Mouse (Mus musculus) hindbrain, embryonic 10.5 days (tissue): ENCODE data around the gene Rngtt. TPM values are rescaled to one million over a fixed set of nuclear protein-coding genes. Genes with fewer than 3 reads are reported as not detected.

Experiments used
- DNase-seq: peaks from one replicate; pipeline ENCODE4 v3.0.0-alpha.2; 2017; ENCODE audit warnings: low spot score
- H3K27ac ChIP-seq: fragments of 300-500 bp; sonication (generic); 2 replicates; pipeline ENCODE4 v1.5.1; 2016; ENCODE audit warnings: mild to moderate bottlenecking, moderate library complexity
- H3K27me3 ChIP-seq: fragments of 300-500 bp; sonication (generic); 2 replicates; pipeline ENCODE4 v1.6.1; 2016; ENCODE audit warnings: mild to moderate bottlenecking; ENCODE audit not compliant: poor library complexity, insufficient read depth, severe bottlenecking
- H3K36me3 ChIP-seq: fragments of 300-500 bp; sonication (generic); 2 replicates; pipeline ENCODE4 v1.6.1; 2016; ENCODE audit warnings: mild to moderate bottlenecking, moderate library complexity
- H3K4me1 ChIP-seq: fragments of 300-500 bp; sonication (generic); replicated peaks from 2 replicates; pipeline ENCODE4 v1.6.1; 2016; ENCODE audit warnings: mild to moderate bottlenecking
- H3K4me3 ChIP-seq: fragments of 300-500 bp; sonication (generic); 2 replicates; pipeline ENCODE4 v1.5.1; 2016; ENCODE audit warnings: mild to moderate bottlenecking, moderate library complexity
- H3K9me3 ChIP-seq: fragments of 300-500 bp; sonication (generic); 2 replicates; pipeline ENCODE4 v1.6.1; 2016; ENCODE audit warnings: mild to moderate bottlenecking, moderate library complexity
- WGBS: fragments of 180-500 bp; shearing (Covaris S2); methylation state at CpG from one replicate; pipeline ENCODE4 v1.1.7; 2016; 5-methylcytosine and 5-hydroxymethylcytosine counted together
- polyA plus RNA-seq: library from polyadenylated mRNA; unstranded; fragments of >200 nt; fragmentation: Nextera tagmentation; extraction: Ambion mirVana; gene quantifications from 2 replicates; pipeline ENCODE4 v1.2.1, GENCODE M21; 2016

Gene Rngtt
- polyA plus RNA-seq, 1 experiment from 2014 or later: 29.4 TPM

DNA sequence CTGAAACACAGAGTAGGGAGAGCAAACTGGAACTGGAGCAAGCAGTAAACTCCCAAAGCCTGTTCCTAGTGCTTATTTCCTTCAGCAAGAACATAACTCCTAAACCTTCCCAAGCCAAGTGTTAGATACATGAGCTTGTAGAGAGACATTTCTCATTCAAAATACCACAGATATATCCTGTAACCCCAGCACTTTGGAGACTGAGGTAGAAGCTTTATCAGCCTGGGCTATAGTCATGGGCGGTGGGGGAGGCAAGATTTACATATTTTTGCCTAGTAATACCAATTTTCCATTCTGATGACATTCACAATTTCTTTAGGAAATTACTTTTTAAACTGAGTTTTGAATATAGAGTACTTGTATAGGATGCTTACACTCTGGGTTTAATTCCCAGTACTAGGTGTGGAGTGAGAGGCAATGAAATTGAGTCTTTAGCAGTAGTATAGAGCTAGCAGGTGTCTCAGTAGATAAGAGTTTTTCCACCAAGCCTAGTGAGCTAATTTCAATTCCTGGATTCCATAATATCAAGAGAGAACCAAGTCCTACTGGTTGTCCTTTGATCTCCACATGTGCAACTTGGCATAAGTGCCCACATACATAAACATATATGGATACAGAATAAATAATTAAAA lies 160.7 kb downstream of the Rngtt start:
- WGBS: 97% methylated on average over 1 of the region's 1 CpGs
- Histone ChIP-seq H3K4me3 (no peak overlapping the region), H3K36me3 (peaks cover 2% of the 10 kb centered on the region; the same call in 1 of the 2 replicates), H3K27ac (no peak overlapping the region), H3K4me1 (no peaks in the 10 kb centered on the region), H3K9me3 (no peaks in the 10 kb centered on the region), H3K27me3 (no peaks in the 10 kb centered on the region)
- no peak for DNase-seq

DNA sequence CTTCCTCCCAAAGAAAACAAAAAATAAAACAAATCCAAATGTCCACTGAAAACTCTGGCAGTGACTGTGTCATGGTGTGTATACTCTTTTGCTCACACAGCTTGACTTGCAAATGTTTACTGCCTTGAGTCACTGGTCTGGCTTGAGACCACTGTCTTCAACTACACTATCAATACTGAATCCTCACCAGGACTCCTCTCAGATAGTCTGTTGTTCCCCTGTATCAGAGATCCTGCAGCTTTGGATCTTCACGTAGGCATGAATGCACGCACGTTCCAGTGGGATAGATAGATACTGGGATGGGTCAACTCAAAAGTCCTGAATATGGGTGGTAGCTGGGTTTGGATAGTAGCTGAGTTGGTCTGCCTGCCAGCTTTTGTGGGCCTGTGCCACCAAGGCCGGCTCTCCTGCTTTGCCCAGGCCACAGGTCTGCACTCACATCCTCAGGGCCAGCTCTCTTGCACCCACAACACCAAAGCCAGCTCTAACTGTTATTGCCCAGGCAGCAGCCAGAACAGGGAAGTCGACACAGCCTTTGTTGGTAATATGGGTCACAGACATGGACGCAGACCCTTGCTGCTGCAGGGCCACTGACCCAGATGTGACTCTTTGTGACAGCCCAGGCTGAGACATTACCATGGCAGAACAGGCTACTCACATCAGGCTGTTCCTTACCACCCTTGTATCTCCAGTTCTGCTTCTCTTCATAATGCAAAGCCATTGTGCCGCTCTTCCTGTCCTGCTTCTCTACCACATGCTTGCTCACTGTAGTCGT lies 168.1 kb downstream of the Rngtt start:
- H3K4me3 ChIP-seq: no peak overlapping the region
- H3K27ac ChIP-seq: no peak overlapping the region
- no peaks in the 10 kb centered on the region for H3K27me3 ChIP-seq
- H3K4me1 ChIP-seq: peaks cover 5% of the 10 kb centered on the region; the same call in 1 of the 2 replicates
- DNase-seq: no peak
- H3K36me3 ChIP-seq: no peaks in the 10 kb centered on the region
- H3K9me3 ChIP-seq: no peaks in the 10 kb centered on the region
- WGBS: 90% methylated on average over 8 of the region's 8 CpGs

GRCm38 (mm10) chr4:33481721-33482120 lies 171.6 kb downstream of the Rngtt start:
- Histone ChIP-seq H3K9me3 (no peaks in the 10 kb centered on the region), H3K36me3 (no peaks in the 10 kb centered on the region), H3K27me3 (no peaks in the 10 kb centered on the region), H3K4me3 (no peak overlapping the region), H3K4me1 (peaks cover 5% of the 10 kb centered on the region; the same call in 1 of the 2 replicates), H3K27ac (no peak overlapping the region)
- no peak for DNase-seq

DNA sequence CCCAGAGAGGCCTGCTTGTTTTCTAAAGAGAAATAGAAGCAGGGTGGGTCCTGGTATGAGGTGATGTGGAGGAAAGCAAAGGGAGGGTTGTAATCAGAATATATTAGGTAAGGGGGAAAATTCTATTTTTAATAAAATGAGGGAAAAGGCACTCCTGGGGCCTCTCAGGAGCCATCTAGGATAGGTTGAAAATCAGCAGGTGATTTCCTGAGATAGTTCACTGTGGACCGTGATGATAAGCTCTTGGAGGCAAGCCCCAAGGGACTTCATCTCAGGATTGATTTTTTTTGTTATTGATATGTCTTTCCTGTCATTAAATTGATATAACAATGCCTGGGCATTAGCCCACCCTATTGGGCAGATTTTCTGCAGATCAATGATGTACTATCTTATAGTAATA lies 175.9 kb downstream of the Rngtt start:
- no peaks in the 10 kb centered on the region for H3K36me3 ChIP-seq
- H3K4me3 ChIP-seq: no peak overlapping the region
- peaks cover 5% of the 10 kb centered on the region; the same call in 1 of the 2 replicates for H3K4me1 ChIP-seq
- H3K27me3 ChIP-seq: no peaks in the 10 kb centered on the region
- H3K9me3 ChIP-seq: no peaks in the 10 kb centered on the region
- no peak for DNase-seq
- WGBS: 70% methylated on average over 1 of the region's 1 CpGs
- no peak overlapping the region for H3K27ac ChIP-seq

DNA sequence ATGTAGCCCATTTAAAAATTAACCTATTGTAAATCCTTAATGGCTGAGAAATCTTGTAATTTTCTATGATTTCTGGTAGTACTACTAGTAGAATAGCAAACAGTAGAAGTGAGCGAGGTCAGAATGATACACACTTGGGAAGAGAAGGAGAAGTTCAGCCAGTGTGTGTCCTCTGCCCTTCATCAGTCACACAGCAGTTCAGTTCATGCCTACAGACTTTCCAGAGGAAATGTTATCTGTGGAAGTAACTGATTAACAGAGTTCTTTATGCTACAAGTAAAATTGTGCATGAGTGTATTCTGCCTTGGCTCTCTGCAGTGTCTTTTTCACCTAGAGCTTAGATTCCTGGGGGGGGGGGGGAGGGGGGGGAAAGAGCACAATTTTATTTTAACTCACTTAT lies 181.0 kb downstream of the Rngtt start:
- 84% methylated on average over 1 of the region's 1 CpGs for WGBS
- no peaks in the 10 kb centered on the region for H3K27me3 ChIP-seq
- H3K4me1 ChIP-seq: no peaks in the 10 kb centered on the region

DNA sequence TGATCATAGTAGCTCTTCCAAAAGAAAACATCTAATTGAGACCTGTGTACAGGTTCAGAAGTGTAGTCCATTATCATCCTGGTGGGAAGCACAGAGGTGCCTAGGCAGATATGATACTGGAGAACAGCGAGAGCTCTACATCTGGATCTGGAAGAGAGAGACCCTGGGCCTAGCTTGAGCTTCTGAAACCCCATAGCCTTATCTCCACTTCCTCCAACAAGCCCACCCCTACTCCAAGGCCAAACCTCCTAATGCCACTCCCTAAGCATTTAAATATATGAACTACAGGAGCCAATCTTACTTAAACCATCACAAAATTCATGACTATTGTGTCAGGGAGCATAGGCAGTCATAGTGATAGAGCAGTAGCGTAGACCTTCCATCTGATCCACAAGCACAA lies 184.3 kb downstream of the Rngtt start:
- Histone ChIP-seq H3K9me3 (no peaks in the 10 kb centered on the region), H3K27me3 (no peaks in the 10 kb centered on the region), H3K4me1 (peaks cover 29% of the 10 kb centered on the region), H3K36me3 (0 out of 2 replicates have a peak, but pooled peaks cover 6% of the 10 kb centered on the region), H3K4me3 (no peak overlapping the region), H3K27ac (no peak overlapping the region)
- WGBS: 97% methylated on average over 2 of the region's 2 CpGs
- no peak for DNase-seq

More for the DNA sequence above, 181.0 kb downstream of the Rngtt start:
- no peak for DNase-seq
- no peaks in the 10 kb centered on the region for H3K9me3 ChIP-seq
- H3K4me3 ChIP-seq: no peak overlapping the region
- 0 out of 2 replicates have a peak, but pooled peaks cover 6% of the 10 kb centered on the region for H3K36me3 ChIP-seq
- H3K27ac ChIP-seq: no peak overlapping the region

DNA sequence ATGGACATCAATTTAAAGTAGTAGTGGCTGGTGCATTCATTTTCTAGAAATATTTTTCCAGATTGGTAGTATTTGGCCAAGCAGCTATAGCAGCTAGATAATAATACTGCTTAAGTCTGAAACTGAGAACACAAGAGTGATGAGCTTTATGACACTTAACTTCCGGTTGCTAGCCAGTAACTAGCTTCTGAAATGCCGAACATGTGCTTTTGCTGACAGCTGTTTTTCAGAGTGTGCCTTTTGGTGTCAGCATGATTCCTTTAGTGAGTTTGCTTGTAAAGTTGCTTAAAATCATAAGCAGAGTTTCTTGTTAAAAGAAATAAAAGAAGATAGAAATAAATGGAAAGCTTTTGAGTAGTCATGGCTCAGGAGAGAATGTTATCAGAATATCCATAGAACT lies 186.9 kb downstream of the Rngtt start:
- no peak for DNase-seq
- H3K9me3 ChIP-seq: no peaks in the 10 kb centered on the region
- H3K36me3 ChIP-seq: peaks cover 17% of the 10 kb centered on the region
- whole genome bisulfite sequencing: 51% methylated on average over 2 of the region's 2 CpGs
- no peaks in the 10 kb centered on the region for H3K27me3 ChIP-seq
- peaks cover 45% of the 10 kb centered on the region for H3K4me1 ChIP-seq
- no peak overlapping the region; the same call in 1 of the 2 replicates for H3K27ac ChIP-seq
- H3K4me3 ChIP-seq: no peak overlapping the region

DNA sequence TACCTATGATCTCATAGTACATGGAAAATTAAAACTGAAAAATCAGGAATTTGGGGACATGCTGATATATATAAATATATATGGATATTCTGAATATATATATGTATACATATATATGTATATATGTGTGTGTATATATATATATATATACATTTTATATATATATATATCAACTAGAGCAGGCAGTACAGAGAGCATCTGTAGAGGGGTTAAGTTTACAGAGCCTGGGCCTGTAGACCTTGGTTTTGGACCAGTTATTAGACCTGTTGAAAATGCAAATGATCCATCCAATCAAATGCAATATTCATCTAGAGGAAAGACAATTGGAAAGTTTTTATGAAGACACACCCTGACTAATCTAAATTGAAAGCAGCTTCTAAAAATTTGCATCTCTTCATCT lies 187.5 kb downstream of the Rngtt start:
- no peak for DNase-seq
- no peaks in the 10 kb centered on the region for H3K9me3 ChIP-seq
- no peaks in the 10 kb centered on the region for H3K27me3 ChIP-seq
- H3K36me3 ChIP-seq: peaks cover 23% of the 10 kb centered on the region
- no peak overlapping the region for H3K27ac ChIP-seq
- H3K4me1 ChIP-seq: peaks cover 45% of the 10 kb centered on the region
- H3K4me3 ChIP-seq: no peak overlapping the region

- H3K27me3 ChIP-seq: no peaks in the 10 kb centered on the region
- H3K36me3 ChIP-seq: peaks cover 27% of the 10 kb centered on the region
- H3K27ac ChIP-seq: peak overlapping the region; percentile 18; the same call in 1 of the 2 replicates
- peaks cover 45% of the 10 kb centered on the region for H3K4me1 ChIP-seq
- H3K9me3 ChIP-seq: no peaks in the 10 kb centered on the region
- H3K4me3 ChIP-seq: no peak overlapping the region
- DNase-seq: no peak
- 60% methylated on average over 4 of the region's 4 CpGs for WGBS
Measured at GRCm38 (mm10) chr4:33498160-33498874, 188.2 kb downstream of the Rngtt start.

- peaks cover 39% of the 10 kb centered on the region for H3K36me3 ChIP-seq
- H3K27ac ChIP-seq: no peak overlapping the region
- no peaks in the 10 kb centered on the region for H3K9me3 ChIP-seq
- H3K4me1 ChIP-seq: 0 out of 2 replicates have a peak, but pooled peaks cover 3% of the 10 kb centered on the region
- H3K27me3 ChIP-seq: no peaks in the 10 kb centered on the region
- H3K4me3 ChIP-seq: no peak overlapping the region
- DNase-seq: no peak
Measured at GRCm38 (mm10) chr4:33506638-33507037, 196.5 kb downstream of the Rngtt start.

DNA sequence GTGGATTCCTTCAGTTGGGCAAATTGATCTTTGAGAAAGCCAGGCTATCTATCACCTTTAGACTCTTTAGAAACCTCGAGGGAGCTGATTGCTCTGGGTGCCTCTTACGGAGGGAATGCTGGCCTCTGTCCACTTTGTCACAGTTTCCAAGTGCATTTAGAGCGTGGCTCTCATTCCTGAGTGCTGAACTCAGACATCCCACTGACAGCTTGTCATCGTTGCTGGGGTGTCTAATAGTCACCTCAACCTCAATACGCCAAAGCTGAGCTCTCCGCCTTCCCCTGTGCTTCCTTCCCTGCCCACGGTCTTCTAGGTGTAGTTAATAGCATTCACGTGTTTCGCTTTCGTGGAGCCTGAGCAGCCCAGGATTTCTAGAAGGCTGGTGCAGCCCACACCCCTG lies 200.4 kb downstream of the Rngtt start:
- no peak overlapping the region for H3K27ac ChIP-seq
- WGBS: 89% methylated on average over 10 of the region's 10 CpGs
- no peaks in the 10 kb centered on the region for H3K9me3 ChIP-seq
- DNase-seq: no peak
- 0 out of 2 replicates have a peak, but pooled peaks cover 3% of the 10 kb centered on the region for H3K4me1 ChIP-seq
- H3K36me3 ChIP-seq: peaks cover 9% of the 10 kb centered on the region; the same call in 1 of the 2 replicates
- H3K27me3 ChIP-seq: no peaks in the 10 kb centered on the region
- no peak overlapping the region for H3K4me3 ChIP-seq

DNA sequence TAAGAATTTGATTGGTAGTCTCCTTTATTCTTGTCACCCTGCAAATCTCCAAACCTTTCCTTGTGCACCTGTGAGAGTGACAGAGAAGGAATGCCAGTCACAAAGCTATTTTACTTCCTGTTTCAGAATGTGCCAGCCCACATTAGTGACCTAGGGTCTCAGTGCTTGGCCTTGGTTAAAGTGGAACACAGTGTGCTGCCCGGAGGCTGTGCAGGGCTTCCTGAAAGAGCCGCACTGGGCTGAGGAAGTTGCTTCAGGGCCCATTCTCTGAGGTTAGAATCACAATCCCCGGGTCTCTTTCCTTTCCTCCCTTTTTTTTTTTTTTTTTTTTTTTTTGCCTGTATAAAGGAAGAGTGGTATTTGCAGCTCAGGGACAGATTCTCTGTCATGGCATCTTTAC lies 203.3 kb downstream of the Rngtt start:
- Histone ChIP-seq H3K9me3 (no peaks in the 10 kb centered on the region), H3K27ac (no peak overlapping the region), H3K36me3 (no peaks in the 10 kb centered on the region), H3K27me3 (no peaks in the 10 kb centered on the region), H3K4me3 (no peak overlapping the region), H3K4me1 (0 out of 2 replicates have a peak, but pooled peaks cover 3% of the 10 kb centered on the region)
- DNase-seq: no peak
- WGBS: 73% methylated on average over 3 of the region's 3 CpGs
